Mouse (Mus musculus) neural tube, embryonic 11.5 days (tissue): ENCODE results near the gene Arhgef3. TPM values are rescaled to one million over a fixed set of nuclear protein-coding genes. Genes with fewer than 3 reads are reported as not detected.

ENCODE experiments used
- ATAC-seq: fragments of 200-750 bp; cut with Nextera tagmentation; 2 replicates; pipeline ENCODE4 v1.8.0; 2017; ENCODE audit warnings: moderate number of reproducible peaks, mild to moderate bottlenecking, moderate TSS enrichment, moderate library complexity; ENCODE audit not compliant: insufficient read depth, low FRiP score, low TSS enrichment
- DNase-seq: peaks from one replicate; pipeline ENCODE4 v3.0.0-alpha.2; 2015; ENCODE audit warnings: low spot score
- H3K27ac ChIP-seq: fragments of 300-500 bp; sonication (generic); 2 replicates; pipeline ENCODE4 v1.5.1; 2014; ENCODE audit warnings: low read depth, mild to moderate bottlenecking, low read length
- H3K27me3 ChIP-seq: fragments of 300-500 bp; sonication (generic); 2 replicates; pipeline ENCODE4 v1.6.1; 2014; ENCODE audit warnings: mild to moderate bottlenecking, low read length, mixed read lengths; ENCODE audit not compliant: control insufficient read depth, insufficient read depth
- H3K36me3 ChIP-seq: fragments of 300-500 bp; sonication (generic); 2 replicates; pipeline ENCODE4 v1.6.1; 2014; ENCODE audit warnings: mild to moderate bottlenecking, low read length, moderate library complexity, mixed read lengths; ENCODE audit not compliant: control insufficient read depth, insufficient read depth
- H3K4me1 ChIP-seq: fragments of 300-500 bp; sonication (generic); 2 replicates; pipeline ENCODE4 v1.6.1; 2014; ENCODE audit warnings: low read length, mixed read lengths; ENCODE audit not compliant: control insufficient read depth, insufficient read depth
- H3K4me2 ChIP-seq: fragments of 300-500 bp; sonication (generic); 2 replicates; pipeline ENCODE4 v1.6.1; 2014; ENCODE audit warnings: low read depth, mild to moderate bottlenecking, moderate library complexity
- H3K4me3 ChIP-seq: fragments of 300-500 bp; sonication (generic); 2 replicates; pipeline ENCODE4 v1.5.1; 2014; ENCODE audit warnings: low read depth, low read length
- H3K9ac ChIP-seq: fragments of 300-500 bp; sonication (generic); 2 replicates; pipeline ENCODE4 v1.6.1; 2014; ENCODE audit warnings: mild to moderate bottlenecking, low read length
- H3K9me3 ChIP-seq: fragments of 300-500 bp; sonication (generic); 2 replicates; pipeline ENCODE4 v1.6.1; 2016; ENCODE audit warnings: low read length; ENCODE audit not compliant: control insufficient read depth
- WGBS: fragments of 180-500 bp; shearing (Covaris S2); extraction: QIAGEN DNeasy Blood & Tissue Kit; methylation state at CpG from one replicate; pipeline ENCODE4 v1.1.7; 2014; 5-methylcytosine and 5-hydroxymethylcytosine counted together
- polyA plus RNA-seq: library from polyadenylated mRNA; unstranded; fragments of >200 nt; fragmentation: Nextera tagmentation; extraction: Ambion mirVana; gene quantifications from 2 replicates; pipeline ENCODE4 v1.2.1, GENCODE M21; 2014

Arhgef3 gene
- polyA plus RNA-seq, 1 experiment from 2014 or later = 5.1 TPM

GRCm38 (mm10) chr14:27409662-27410061, 295.0 kb downstream of the Arhgef3 start:
- Histone ChIP-seq H3K27ac (no peak overlapping the region), H3K36me3 (no peaks in the 10 kb centered on the region), H3K4me3 (no peak overlapping the region), H3K9ac (no peak overlapping the region), H3K9me3 (no peaks in the 10 kb centered on the region), H3K4me2 (no peak overlapping the region), H3K27me3 (no peaks in the 10 kb centered on the region), H3K4me1 (no peaks in the 10 kb centered on the region)
- no peak for ATAC-seq
- no peak for DNase-seq
- WGBS = 95% methylated on average over 3 of the region's 3 CpGs

- H3K4me1 ChIP-seq = no peaks in the 10 kb centered on the region
- H3K4me3 ChIP-seq = no peak overlapping the region
- no peak overlapping the region for H3K9ac ChIP-seq
- H3K9me3 ChIP-seq = no peaks in the 10 kb centered on the region
- WGBS = 90% methylated on average over 7 of the region's 7 CpGs
- no peak for ATAC-seq
- no peak overlapping the region for H3K27ac ChIP-seq
- H3K27me3 ChIP-seq = no peaks in the 10 kb centered on the region
- no peak overlapping the region for H3K4me2 ChIP-seq
- no peak for DNase-seq
- no peaks in the 10 kb centered on the region for H3K36me3 ChIP-seq
Measured at GRCm38 (mm10) chr14:27411492-27411891, 296.8 kb downstream of the Arhgef3 start.

- no peaks in the 10 kb centered on the region for H3K27me3 ChIP-seq
- H3K36me3 ChIP-seq = no peaks in the 10 kb centered on the region
- DNase-seq (no peak), ATAC-seq (no peak)
- H3K9ac ChIP-seq = no peak overlapping the region
- no peak overlapping the region for H3K4me2 ChIP-seq
- H3K27ac ChIP-seq = no peak overlapping the region
- 77% methylated on average over 8 of the region's 8 CpGs for WGBS
- no peak overlapping the region for H3K4me3 ChIP-seq
- H3K9me3 ChIP-seq = no peaks in the 10 kb centered on the region
- no peaks in the 10 kb centered on the region for H3K4me1 ChIP-seq
Measured at GRCm38 (mm10) chr14:27412699-27413098, 298.0 kb downstream of the Arhgef3 start.

- H3K27ac ChIP-seq = no peak overlapping the region
- no peak overlapping the region for H3K4me3 ChIP-seq
- DNase-seq (no peak), ATAC-seq (no peak)
- no peaks in the 10 kb centered on the region for H3K9me3 ChIP-seq
- H3K9ac ChIP-seq = no peak overlapping the region
- 57% methylated on average over 4 of the region's 4 CpGs for WGBS
- H3K4me1 ChIP-seq = no peaks in the 10 kb centered on the region
- H3K27me3 ChIP-seq = no peaks in the 10 kb centered on the region
- no peaks in the 10 kb centered on the region for H3K36me3 ChIP-seq
- H3K4me2 ChIP-seq = no peak overlapping the region
Measured at GRCm38 (mm10) chr14:27413961-27414360, 299.3 kb downstream of the Arhgef3 start.

GRCm38 (mm10) chr14:27420816-27421215, 306.1 kb downstream of the Arhgef3 start:
- Histone ChIP-seq H3K9me3 (no peaks in the 10 kb centered on the region), H3K4me1 (no peaks in the 10 kb centered on the region), H3K4me2 (no peak overlapping the region), H3K36me3 (no peaks in the 10 kb centered on the region), H3K27ac (no peak overlapping the region), H3K4me3 (no peak overlapping the region), H3K27me3 (no peaks in the 10 kb centered on the region), H3K9ac (no peak overlapping the region)
- ATAC-seq (no peak), DNase-seq (no peak)
- WGBS = 73% methylated on average over 3 of the region's 3 CpGs

GRCm38 (mm10) chr14:27422301-27422700, 307.6 kb downstream of the Arhgef3 start:
- DNase-seq = no peak
- ATAC-seq = no peak
- Histone ChIP-seq H3K4me3 (no peak overlapping the region), H3K36me3 (no peaks in the 10 kb centered on the region), H3K9me3 (no peaks in the 10 kb centered on the region), H3K27me3 (no peaks in the 10 kb centered on the region), H3K4me2 (no peak overlapping the region), H3K9ac (no peak overlapping the region), H3K4me1 (no peaks in the 10 kb centered on the region), H3K27ac (no peak overlapping the region)
- WGBS = 94% methylated on average over 1 of the region's 1 CpGs

- H3K27ac ChIP-seq = peak within 1 kb of the TSS; percentile 92
- peaks cover 2% of the 10 kb centered on the region; the same call in 1 of the 2 replicates for H3K9me3 ChIP-seq
- no peaks in the 10 kb centered on the region for H3K36me3 ChIP-seq
- H3K4me1 ChIP-seq = no peaks in the 10 kb centered on the region
- peak; percentile 94 for DNase-seq
- no peaks in the 10 kb centered on the region for H3K27me3 ChIP-seq
- peak within 1 kb of the TSS; percentile 57 for H3K4me2 ChIP-seq
- WGBS = under 1% methylated on average over 40 of the region's 43 CpGs
- peak within 1 kb of the TSS; percentile 83 for H3K9ac ChIP-seq
- peak within 1 kb of the TSS; percentile 53 for H3K4me3 ChIP-seq
- ATAC-seq = peak; percentile 96
Measured at GRCm38 (mm10) chr14:27428573-27428972, 313.9 kb downstream of the Arhgef3 start, which contains the start of gene Fam208a. Gene Fam208a, plus strand, starts transcription at chr14:27428834.

GRCm38 (mm10) chr14:27428973-27429711, 314.4 kb downstream of the Arhgef3 start:
- H3K27ac ChIP-seq = peak overlapping the region; percentile 92
- no peaks in the 10 kb centered on the region for H3K4me1 ChIP-seq
- ATAC-seq (peak; percentile 79), DNase-seq (peak; percentile 85)
- H3K9ac ChIP-seq = peak overlapping the region; percentile 83
- no peaks in the 10 kb centered on the region for H3K36me3 ChIP-seq
- no peaks in the 10 kb centered on the region for H3K27me3 ChIP-seq
- 0% methylated on average over 63 of the region's 78 CpGs for WGBS
- peaks cover 2% of the 10 kb centered on the region; the same call in 1 of the 2 replicates for H3K9me3 ChIP-seq
- H3K4me3 ChIP-seq = peak overlapping the region; percentile 53
- H3K4me2 ChIP-seq = peak overlapping the region; percentile 57

- Histone ChIP-seq H3K27me3 (no peaks in the 10 kb centered on the region), H3K4me2 (peak overlapping the region; percentile 57)
- WGBS = 90% methylated on average over 4 of the region's 4 CpGs
Measured at GRCm38 (mm10) chr14:27430280-27430679, 315.6 kb downstream of the Arhgef3 start.

More at GRCm38 (mm10) chr14:27430280-27430679, 315.6 kb downstream of the Arhgef3 start:
- peaks cover 2% of the 10 kb centered on the region; the same call in 1 of the 2 replicates for H3K9me3 ChIP-seq
- H3K27ac ChIP-seq = no peak overlapping the region
- H3K4me1 ChIP-seq = no peaks in the 10 kb centered on the region
- H3K36me3 ChIP-seq = no peaks in the 10 kb centered on the region
- H3K4me3 ChIP-seq = no peak overlapping the region
- ATAC-seq = no peak
- no peak for DNase-seq
- H3K9ac ChIP-seq = no peak overlapping the region
